ENCODE assay signal across 23 mouse cellular contexts in the genomic region with DNA sequence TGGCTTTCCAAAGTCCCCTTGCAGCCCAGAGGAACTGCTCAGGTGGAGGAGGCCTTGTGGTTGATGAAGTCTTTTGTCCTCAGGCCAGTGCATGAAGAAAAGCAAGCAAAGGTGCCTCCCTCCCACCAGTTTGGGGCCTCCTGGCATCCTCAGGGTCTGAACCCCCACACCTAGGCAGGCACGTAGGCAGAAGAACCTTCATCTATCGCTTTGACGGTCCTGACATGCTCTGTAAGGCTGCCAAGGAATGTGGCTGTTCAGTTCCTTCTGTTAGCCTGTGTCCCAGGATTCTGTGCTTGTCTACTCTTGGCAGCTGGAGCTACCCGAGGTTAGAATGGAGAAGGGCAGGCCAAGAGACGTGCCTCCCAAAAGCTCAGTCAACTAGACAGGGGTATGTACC.
DNase-seq lines count a peak whose midpoint lies in the region.
"Had no signal": no experiment of that assay in that cellular context is flagged by ENCODE, and none has a peak within 500 bp of the region (broad histone marks: within the 10 kb centered on the region; RNA-seq: fewer than 3 reads in every experiment).

No protein-coding gene starts in this region.

- WGBS in embryonic facial prominence, embryonic 10.5 days: 79% methylated on average over 5 of the region's 5 CpGs

- no peaks in the 10 kb centered on the region for H3K27me3 ChIP-seq in embryonic facial prominence, embryonic 10.5 days (replicated peaks; ENCODE audit: low read depth, poor library complexity, severe bottlenecking)
- H3K27me3 ChIP-seq: CH12.LX; embryonic facial prominence, embryonic 12.5 days; forebrain, embryonic 13.5 days; hindbrain, embryonic 13.5 days had no signal

- DNase-seq in ovary, adult 18-20 months (ENCODE audit: low spot score): peak; percentile 15
- DNase-seq in ovary, postnatal 14 days (ENCODE audit: low spot score): no peak
- DNase-seq in embryonic facial prominence, embryonic 10.5 days (ENCODE audit: low spot score): no peak
- DNase-seq in gonadal fat pad, adult 2 months (ENCODE audit: low read depth): peak; percentile 61
- no peak for DNase-seq in frontal cortex, postnatal 14 days (ENCODE audit: low spot score in 2 of 2)
- DNase-seq in gastrocnemius, postnatal 14 days: no peak
- DNase-seq: adrenal gland, adult 2 months; adrenal gland, postnatal 25 days; cerebellum, adult 2 months; embryo, embryonic 11 days; forebrain, postnatal 0 days; gastrocnemius, adult 2 months; gastrocnemius, postnatal 36 days; heart, adult 18-20 months; heart, postnatal 10 days; heart, postnatal 4 days had no signal

- intact Hi-C loops in gastrocnemius, postnatal 14 days (cut with DNase I; ENCODE audit: low total_unique reads): no loop called here

- H3K36me3 ChIP-seq in embryonic facial prominence, embryonic 10.5 days (replicated peaks): no peaks in the 10 kb centered on the region
- H3K36me3 ChIP-seq: embryonic facial prominence, embryonic 12.5 days; heart, embryonic 10.5 days; hindbrain, embryonic 13.5 days had no signal

- no peak overlapping the region for H3K4me3 ChIP-seq in embryonic facial prominence, embryonic 10.5 days
- H3K4me3 ChIP-seq: embryonic facial prominence, embryonic 12.5 days; erythroblast, embryonic 14.5 days; forebrain, embryonic 13.5 days; gastrocnemius, adult 2 months; heart, embryonic 10.5 days; hindbrain, embryonic 13.5 days had no signal

- H3K4me1 ChIP-seq in embryonic facial prominence, embryonic 10.5 days: peaks cover 11% of the 10 kb centered on the region
- H3K4me1 ChIP-seq: embryonic facial prominence, embryonic 12.5 days; forebrain, embryonic 13.5 days; heart, embryonic 10.5 days had no signal

- H3K27ac ChIP-seq in embryonic facial prominence, embryonic 10.5 days (replicated peaks): peak overlapping the region; percentile 32; the same call in 1 of the 2 replicates
- H3K27ac ChIP-seq: embryonic facial prominence, embryonic 12.5 days; forebrain, embryonic 13.5 days; gastrocnemius, adult 2 months; heart, embryonic 10.5 days; hindbrain, embryonic 13.5 days; hindbrain, postnatal 0 days had no signal

- H3K9me3 ChIP-seq in embryonic facial prominence, embryonic 10.5 days: no peaks in the 10 kb centered on the region
- H3K9me3 ChIP-seq: embryonic facial prominence, embryonic 12.5 days; forebrain, embryonic 13.5 days; heart, embryonic 10.5 days; hindbrain, embryonic 13.5 days had no signal

Comparison
In these comparisons a context has a peak if more than half of its experiments do, and no peak if none do; other contexts are left out.
1. DNase-seq: peak in ovary, adult 18-20 months (single experiment) and gonadal fat pad, adult 2 months (single experiment); none in ovary, postnatal 14 days (single experiment), embryonic facial prominence, embryonic 10.5 days (single experiment), frontal cortex, postnatal 14 days (0 of 2) and gastrocnemius, postnatal 14 days (single experiment).